Mouse (Mus musculus) urinary bladder, postnatal 14 days (tissue): ENCODE data around the gene Speer4c.
"Not testable (repeated sequence)": the region's sequence is repeated elsewhere in the genome, so short reads cannot be mapped to it uniquely, and the experiment has no call there.

ENCODE experiments used
- DNase-seq: peaks from one replicate; pipeline ENCODE4 v3.0.0; 2021; ENCODE audit warnings: low spot score

Gene Speer4c

GRCm38 (mm10) chr5:15714171-15714570, at the start of gene Speer4c:
Gene Speer4c (minus strand): TSS chr5:15714271.
- not testable (repeated sequence) for DNase-seq

DNA sequence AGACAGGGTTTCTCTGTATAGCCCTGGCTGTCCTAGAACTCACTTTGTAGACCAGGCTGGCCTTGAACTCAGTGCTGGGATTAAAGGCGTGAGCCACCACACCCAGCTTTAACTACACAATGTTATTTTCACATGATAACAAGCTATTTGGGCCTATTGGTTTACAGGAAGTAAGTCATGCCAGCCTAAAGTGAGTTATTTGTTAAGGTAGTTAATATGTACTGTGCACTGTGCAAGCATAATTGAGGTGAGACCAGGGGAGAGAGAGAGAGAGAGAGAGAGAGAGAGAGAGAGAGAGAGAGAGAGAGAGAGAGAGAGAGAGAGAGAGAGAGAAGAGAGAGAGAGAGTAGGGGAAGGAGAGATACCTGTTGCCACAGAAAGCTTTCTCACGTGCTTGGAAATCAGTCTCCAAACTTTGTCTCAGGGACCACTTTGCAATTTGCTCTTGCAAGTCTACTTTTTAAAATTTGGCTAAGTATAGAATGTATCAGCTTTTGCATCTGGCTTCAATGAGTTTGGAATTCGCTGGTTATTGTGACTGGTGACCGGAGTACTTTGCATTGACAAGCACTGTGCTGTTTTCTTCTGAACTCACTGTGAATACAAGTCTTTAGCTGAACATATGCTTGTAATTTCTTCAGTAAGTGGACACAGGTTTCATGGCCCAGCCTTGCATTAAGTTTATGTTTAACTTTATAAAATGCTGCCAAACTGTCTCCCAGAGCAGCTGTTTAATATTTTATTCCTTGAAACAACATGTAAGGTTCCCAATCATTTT, 33.6 kb upstream of the Speer4c start:
- no peak for DNase-seq

GRCm38 (mm10) chr5:15734097-15734867, 20.2 kb upstream of the Speer4c start:
- DNase-seq: no peak

GRCm38 (mm10) chr5:15702891-15703290, 11.2 kb downstream of the Speer4c start:
- peak; percentile 17 for DNase-seq

DNA sequence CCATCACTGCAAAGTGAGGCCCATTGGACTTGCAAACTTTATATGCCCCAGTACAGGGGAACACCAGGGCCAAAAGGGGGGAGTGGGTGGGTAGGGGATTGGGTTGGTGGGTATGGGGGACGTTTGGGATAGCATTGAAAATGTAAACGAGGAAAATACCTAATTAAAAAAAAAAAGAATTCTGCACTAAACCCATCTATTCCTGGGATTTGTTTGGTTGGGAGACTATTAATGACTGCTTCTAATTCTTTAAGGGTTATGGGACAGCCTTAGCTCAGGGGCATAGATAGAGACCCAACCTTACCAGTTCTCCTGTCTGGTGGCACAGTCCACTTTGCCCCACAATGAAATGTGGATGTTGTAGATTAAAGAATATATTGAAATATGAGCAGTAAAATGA, 16.4 kb downstream of the Speer4c start:
- DNase-seq: not testable (repeated sequence)

- DNase-seq: not testable (repeated sequence)
Observed at GRCm38 (mm10) chr5:15691849-15692248, 22.2 kb downstream of the Speer4c start.

GRCm38 (mm10) chr5:15690822-15691221, 23.2 kb downstream of the Speer4c start:
- DNase-seq: not testable (repeated sequence)

GRCm38 (mm10) chr5:15689659-15690213, 24.3 kb downstream of the Speer4c start:
- DNase-seq: not testable (repeated sequence)

- not testable (repeated sequence) for DNase-seq
Observed at GRCm38 (mm10) chr5:15688874-15689658, 25.0 kb downstream of the Speer4c start.

DNA sequence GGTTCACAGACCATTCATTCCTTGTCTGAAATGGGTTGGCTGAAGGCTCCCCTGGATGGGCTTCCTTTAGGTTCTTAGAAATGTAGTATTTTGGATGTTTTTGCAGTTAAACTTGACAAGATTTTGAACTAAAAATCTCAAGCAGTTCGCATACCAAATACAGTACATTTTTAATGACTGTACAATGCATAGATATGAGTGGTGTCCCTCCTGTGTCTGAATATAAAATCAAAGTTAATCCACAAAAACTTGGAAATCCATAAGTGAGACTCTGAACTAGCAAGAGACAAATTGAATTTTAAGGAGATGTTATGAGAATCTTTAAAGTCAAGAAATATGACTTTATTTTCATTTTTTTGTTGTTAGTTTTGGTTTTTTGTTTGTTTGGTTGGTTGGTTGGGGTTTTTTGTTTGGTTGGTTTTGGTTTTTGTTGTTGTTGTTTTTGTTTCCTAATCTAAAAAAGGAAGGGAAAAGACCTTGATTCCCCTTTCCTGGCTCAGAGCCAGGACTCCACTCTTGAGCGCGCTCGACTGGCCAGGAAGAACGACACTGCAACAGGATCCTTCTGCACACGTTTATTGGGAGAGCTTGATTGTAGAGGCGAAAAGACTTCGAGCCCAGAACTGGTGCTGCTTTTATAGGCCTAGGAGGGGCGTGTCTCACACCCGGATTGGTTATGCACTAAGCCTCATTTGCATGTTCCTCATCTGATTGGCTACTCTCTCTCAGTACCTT, 32.6 kb downstream of the Speer4c start:
- DNase-seq: not testable (repeated sequence)

DNA sequence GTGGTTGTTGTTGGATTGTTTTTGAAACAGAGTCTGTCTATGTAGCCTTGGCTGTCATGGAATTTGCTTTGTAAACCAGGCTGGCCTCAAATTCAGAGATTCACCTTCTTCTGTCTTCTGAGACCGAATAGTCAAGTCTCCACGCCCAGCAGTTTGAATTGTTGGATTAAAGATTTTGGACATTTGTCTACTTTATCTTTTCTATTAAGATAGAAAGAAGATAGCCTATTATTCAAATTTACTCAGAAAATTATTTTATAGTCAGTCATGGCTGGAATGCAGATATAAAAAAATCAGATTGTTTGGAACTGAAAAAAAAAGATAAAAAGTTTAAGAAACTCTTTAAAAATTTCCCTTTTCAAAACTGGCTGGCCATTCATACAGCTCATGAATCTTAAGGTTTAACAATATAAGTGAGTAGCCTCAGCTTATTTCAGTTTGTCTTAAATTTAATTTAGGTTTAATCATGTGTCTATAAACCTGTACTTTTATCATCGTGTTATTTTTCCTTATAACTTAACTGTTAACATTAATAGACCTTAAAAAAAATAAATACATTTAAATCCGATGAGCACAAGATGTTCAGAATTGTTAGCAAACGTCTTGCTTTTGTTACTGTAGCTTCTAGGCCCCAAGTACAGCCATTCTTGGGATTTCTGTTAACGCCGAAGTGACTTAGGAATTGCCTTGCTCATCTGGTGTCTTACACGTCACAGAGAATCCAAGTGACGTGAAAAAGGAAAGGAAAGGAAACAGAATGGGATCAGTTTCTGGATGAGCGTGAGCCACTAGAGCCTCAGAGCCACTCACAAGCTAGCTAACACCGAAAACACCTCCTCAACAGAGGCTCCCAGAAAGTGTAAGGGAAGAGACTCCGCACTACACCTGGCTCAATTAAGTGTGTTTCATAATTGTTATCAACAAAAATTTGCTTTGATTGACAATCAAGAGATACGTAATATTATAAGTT, 33.8 kb downstream of the Speer4c start:
- not testable (repeated sequence) for DNase-seq

DNA sequence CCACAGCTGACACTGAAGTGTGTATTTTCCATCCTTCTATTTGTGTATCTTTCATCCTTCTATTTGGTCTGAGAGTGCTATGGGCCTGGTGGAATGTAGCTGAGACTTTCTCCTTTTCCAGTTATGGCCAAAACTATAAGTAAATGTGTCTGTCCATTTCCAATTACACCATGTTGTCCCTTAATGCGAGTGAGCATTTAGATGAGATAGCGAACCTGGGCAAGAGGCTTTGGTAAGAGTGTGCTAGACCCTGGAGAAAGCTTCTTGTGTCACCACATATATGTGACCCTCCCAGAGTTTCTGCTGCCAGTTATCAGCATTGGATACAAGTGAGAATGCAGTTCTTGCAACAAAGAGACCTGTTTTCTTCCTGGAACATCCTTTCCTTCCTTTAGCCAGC, 35.2 kb downstream of the Speer4c start:
- not testable (repeated sequence) for DNase-seq

- not testable (repeated sequence) for DNase-seq
Observed at GRCm38 (mm10) chr5:15677750-15678149, 36.3 kb downstream of the Speer4c start.

DNA sequence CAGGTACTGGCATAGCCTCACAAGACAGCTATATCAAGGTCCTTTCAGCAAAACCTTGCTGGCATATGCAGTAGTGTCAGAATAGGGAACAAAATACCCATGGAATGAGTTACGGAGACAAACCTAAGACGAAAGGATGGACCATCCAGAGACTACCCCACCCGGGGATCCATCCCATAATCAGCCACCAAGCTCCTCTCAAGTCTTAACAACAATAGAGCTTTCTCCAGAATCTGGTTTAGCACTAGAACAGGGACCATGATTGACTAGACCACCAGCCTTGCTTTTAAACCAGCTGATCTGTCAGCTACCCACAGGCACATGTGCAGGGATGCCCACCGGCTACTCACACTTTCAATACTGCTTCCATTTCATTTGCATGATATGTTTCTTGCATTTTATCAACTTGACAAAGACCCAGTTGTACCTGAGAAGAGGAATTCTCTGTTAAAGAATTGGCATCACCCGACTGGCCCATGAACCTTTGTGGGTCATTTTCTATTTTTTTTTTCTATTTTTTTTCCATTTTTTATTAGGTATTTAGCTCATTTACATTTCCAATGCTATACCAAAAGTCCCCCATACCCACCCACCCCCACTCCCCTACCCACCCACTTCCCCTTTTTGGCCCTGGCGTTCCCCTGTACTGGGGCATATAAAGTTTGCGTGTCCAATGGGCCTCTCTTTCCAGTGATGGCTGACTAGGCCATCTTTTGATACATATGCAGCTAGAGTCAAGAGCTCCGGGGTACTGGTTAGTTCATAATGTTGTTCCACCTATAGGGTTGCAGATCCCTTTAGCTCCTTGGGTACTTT, 39.4 kb downstream of the Speer4c start:
- not testable (repeated sequence) for DNase-seq

DNA sequence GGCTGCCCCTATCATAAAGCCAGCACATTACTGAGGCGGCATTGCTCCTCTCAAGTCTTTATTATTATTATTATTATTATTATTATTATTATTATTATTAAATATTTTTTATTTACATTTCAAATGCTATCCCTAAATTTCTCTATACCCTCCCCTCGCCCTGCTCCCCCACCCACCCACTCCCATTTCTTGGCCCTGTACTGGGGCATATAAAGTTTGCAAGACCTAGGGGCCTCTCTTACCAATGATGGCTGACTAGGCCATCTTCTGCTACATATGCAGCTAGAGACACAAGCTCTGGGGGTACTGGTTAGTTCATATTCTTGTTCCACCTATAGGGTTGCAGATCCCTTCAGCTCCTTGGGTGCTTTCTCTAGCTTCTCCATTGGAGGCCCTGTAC, 40.1 kb downstream of the Speer4c start:
- not testable (repeated sequence) for DNase-seq

DNA sequence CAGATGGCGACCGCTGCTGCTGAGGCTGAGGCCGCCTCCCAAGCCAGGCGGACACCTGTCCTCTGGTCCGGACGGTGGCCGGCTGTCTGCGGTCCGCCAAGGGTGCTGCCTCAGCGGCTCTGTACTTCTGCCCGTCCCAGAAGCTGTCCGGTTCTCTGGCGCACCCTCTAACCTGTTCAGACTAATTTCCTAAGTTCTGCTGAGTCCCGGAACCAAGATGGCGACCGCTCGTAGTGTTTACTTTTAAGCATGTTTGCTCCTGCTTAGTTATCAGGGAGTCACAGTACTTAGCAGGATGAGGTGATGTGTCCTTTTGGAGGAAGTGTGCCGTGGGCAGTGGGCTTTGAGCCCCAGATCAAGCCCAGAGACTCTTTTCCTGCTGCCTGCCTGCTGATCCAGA, 43.3 kb downstream of the Speer4c start:
- not testable (repeated sequence) for DNase-seq

DNA sequence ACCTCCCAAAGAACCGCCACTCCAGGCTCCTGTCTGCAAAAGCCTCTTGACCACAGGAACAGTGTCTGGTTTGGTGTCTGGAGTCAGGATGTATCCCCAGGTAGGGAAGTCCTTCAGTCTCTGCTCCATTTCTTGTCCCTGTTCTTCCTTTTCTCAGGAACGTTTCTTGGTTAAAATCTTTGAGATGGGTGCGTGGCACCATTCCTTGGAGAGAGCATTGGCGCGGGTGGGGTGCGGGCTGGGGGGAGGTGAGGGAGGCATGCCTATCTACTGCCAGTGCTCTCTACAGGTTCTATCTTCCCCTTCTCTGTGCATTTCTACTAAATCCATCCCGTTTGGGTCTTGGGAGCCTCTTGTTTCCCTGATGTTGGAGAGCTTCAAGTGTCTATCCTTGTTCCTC, 50.2 kb downstream of the Speer4c start:
- not testable (repeated sequence) for DNase-seq
